Mouse (Mus musculus): ENCODE results near the gene Car3.

GRCm38 (mm10) chr3:14863922-14864321 lies 610 bp downstream of the Car3 start:
- TF ChIP-seq CTCF (conservative IDR thresholded peaks at IDR 0.05; ENCODE audit: low read length) (no peak), NANOG (IDR thresholded peaks at IDR 0.05; ENCODE audit: borderline replicate concordance, low read length) (no peak)
